Mouse (Mus musculus) inflammation-experienced regulatory T-cells, adult 16 weeks (primary cell): ENCODE results near the gene Spry1. TPM values are rescaled to one million over a fixed set of nuclear protein-coding genes. Genes with fewer than 3 reads are reported as not detected.

ENCODE experiments used
- polyA plus RNA-seq: library from polyadenylated mRNA; unstranded; fragments of 100-300 nt; shearing (Covaris generic); gene quantifications from one replicate; pipeline ENCODE4 v1.2.1, GENCODE M21; 2017

Gene Spry1
- 16.7 TPM for polyA plus RNA-seq

GRCm38 (mm10) chr3:37639690-37640089 lies at the start of gene Spry1:
Gene Spry1 (plus strand): TSS chr3:37639947.

Other genes starting within 250 kb of the Spry1 start
- gene Spata5, start 220.1 kb upstream of the Spry1 start, polyA plus RNA-seq: 52.8 TPM
- gene Nudt6, start 219.7 kb upstream of the Spry1 start, polyA plus RNA-seq: 22.6 TPM
- gene Gm5148, start 84.5 kb downstream of the Spry1 start, polyA plus RNA-seq: 1.8 TPM